Mouse (Mus musculus): ENCODE measurements around the gene 1110051M20Rik.

DNA sequence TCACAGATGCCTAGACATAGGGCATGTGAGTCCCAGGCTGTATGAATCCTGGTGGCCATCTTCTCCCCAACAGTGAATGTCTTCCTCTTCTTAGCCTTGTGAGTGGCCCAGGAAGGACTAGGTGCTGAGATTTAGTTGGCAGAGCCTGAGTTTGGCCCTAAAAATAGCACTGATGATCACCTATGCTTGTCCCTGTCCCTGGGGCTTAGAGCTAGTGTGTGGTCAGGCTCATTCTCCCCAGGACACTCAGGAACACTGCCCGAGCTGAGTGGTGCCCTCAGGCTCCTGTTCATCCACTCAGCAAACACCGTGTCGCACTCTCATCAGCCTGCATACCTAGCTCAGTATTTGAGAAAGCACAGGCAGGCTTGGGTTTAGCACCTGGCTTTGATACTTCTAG lies 16.8 kb upstream of the 1110051M20Rik start:
- TF ChIP-seq CTCF (IDR thresholded peaks at IDR 0.05; ENCODE audit: low read depth) (no peak), EP300 (IDR thresholded peaks at IDR 0.05; ENCODE audit: low read depth) (no peak)

Data from liver, embryonic 14.5 days (tissue).